Mouse (Mus musculus) brain, embryonic 14.5 days (tissue): ENCODE data around the gene Lzic.

Experiments
- CTCF ChIP-seq: fragments of 200-500 bp; IDR thresholded peaks from 2 replicates; pipeline ENCODE4 v1.5.1; 2012; ENCODE audit warnings: inconsistent platforms, mild to moderate bottlenecking, moderate library complexity, borderline replicate concordance; ENCODE audit not compliant: insufficient read depth, insufficient read length; ENCODE audit errors: extremely low read depth
- POLR2A ChIP-seq: fragments of 200-500 bp; IDR thresholded peaks from 2 replicates; pipeline ENCODE4 v1.6.1; 2012; ENCODE audit warnings: mild to moderate bottlenecking, inconsistent platforms, borderline replicate concordance; ENCODE audit not compliant: poor library complexity, insufficient read depth, insufficient read length, severe bottlenecking; ENCODE audit errors: extremely low read depth

DNA sequence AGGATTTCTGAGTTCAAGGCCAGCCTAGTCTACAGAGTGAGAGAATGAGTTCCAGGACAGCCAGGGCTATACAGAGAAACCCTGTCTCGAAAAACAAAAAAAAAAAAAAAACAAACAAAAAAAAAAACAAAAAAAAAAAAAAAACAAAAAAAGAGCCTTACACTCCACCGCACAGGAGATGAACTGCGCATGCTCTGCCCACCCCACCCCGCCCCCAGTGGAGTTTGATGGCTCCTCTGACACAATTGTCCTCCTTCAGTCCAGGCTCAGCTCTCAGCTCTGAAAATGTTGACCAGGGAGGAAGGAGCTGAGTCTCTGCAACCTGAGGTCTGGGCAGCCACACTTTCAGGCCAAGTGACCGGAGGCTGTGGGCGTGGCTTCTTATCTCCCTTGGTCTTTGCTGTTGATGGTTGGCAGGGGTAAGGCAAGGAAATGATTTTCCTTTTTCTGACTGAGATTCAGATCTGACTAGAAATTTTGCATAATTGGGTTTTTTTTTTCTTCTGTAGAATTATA, 21.5 kb upstream of the Lzic start:
- no peak for TF ChIP-seq CTCF
- TF ChIP-seq POLR2A: no peak
